Mouse (Mus musculus): ENCODE results near the gene Lsamp.

Gene Lsamp

DNA sequence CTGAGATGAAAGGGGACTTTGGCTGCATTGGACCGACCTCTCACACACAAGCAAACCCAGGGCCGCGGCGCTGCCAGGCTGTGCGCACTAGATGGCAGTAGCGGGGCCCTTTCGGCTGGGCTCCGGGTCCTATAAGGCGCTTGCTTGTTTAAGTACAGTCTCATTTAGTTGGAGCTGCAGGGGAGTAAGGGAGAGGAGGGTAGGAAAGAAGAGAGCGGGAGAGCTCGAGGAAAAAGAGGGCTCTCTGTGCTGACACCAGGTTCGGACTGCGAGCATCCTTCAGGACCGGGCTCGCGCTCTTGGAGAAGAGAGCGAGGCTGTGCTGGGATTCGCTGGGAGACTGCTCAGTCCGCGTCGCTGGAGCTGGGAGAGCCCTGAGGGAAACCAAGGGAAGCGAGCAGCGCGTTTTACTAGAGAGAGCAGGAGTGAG, at the start of gene Lsamp:
Lsamp (plus strand) TSS at position 157 of the 430 bp plus-strand sequence.
- ATAC-seq (ENCODE audit: low TSS enrichment): peak; percentile 93

DNA sequence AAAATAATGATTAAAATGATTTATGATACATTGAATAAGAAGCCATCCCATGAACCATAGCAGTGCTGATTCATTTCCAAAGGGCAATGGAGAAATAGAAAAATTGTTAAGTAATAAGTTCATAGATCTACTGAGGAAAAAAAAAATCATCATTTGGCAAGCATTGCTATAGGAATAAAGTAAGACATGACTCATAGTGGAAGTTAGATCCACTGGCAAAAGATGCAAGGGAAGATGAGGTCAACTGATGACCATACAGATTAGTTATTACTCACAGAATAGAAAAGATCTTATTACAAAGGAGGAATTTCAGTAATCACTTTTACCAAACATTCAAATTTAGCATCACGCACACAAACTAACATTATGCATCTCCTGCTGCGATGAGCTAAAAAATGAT, 26.5 kb upstream of the Lsamp start:
- no peak for ATAC-seq (ENCODE audit: low TSS enrichment)

DNA sequence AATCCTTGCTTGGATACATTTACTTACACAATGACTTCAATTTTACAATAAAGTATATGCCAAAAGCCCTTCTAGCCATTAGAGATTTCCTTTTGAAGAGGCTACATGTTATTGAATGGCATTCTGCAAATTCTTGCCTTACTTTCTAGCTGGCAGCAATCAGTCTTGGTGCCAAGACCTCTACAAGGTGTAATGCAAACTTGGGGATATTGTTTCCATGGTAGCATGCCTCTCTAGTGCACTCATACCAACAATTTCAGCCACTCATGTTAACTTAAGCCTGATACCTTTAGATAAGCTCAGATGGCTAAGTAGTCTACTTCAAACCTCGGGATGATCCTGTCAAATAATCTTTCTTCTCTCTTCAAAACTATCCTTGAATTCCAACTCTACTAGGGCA, 11.4 kb upstream of the Lsamp start:
- ATAC-seq (ENCODE audit: low TSS enrichment): no peak

DNA sequence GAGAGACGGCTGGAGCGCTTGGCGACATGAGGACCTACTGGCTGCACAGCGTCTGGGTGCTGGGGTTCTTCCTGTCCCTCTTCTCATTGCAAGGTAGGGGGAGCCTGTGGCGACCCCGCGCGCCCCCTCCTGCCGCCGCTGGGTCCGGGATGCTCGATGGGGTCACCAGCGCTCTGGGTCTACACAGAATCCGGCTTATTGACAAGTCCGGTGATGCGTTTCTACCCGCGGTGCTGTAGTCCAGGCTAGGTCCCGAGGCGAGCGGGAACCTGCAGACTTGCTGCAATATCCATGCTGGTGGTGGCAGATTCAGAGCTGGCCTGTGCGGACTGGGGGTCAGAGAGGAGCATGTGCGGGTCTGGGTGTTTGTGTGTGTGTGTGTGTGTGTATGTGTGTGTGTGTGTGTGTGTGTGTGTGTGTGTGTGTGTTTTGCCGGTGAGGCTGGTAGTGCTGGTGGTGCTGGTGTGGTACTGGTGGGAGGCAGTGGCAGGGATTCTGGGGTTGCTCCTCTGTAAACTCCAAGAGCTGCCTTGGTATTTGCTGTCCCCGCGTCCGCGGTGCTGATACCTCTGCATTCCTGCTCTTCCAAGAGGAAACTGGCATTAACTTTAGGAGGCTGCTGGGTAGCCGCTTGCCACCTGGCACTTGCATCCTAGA, 602 bp downstream of the Lsamp start:
- ATAC-seq (ENCODE audit: low TSS enrichment): peak; percentile 57

GRCm38 (mm10) chr16:39988466-39988865, 4.3 kb downstream of the Lsamp start:
- no peak for ATAC-seq (ENCODE audit: low TSS enrichment)

DNA sequence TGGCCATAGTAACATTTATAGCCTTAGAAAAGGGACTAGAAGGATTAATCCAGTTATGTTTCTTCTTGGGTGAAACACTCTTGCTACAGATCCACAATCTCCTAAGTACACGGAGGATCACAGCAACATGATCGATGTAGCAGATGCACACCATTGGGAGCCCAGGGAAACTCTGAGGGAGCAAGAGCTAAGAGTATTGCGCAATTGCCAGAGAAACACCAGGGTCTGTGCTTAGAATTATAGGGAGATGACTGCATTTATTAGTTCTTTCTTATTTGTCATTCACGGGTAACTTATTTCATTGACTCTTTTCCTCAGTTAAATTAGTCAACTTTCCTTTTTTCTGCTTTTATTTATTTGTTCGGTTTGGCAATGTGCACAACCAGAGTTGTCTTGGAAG, 10.7 kb downstream of the Lsamp start:
- no peak for ATAC-seq (ENCODE audit: low TSS enrichment)

GRCm38 (mm10) chr16:40008800-40009199, 24.6 kb downstream of the Lsamp start:
- ATAC-seq (ENCODE audit: low TSS enrichment): peak; percentile 41

DNA sequence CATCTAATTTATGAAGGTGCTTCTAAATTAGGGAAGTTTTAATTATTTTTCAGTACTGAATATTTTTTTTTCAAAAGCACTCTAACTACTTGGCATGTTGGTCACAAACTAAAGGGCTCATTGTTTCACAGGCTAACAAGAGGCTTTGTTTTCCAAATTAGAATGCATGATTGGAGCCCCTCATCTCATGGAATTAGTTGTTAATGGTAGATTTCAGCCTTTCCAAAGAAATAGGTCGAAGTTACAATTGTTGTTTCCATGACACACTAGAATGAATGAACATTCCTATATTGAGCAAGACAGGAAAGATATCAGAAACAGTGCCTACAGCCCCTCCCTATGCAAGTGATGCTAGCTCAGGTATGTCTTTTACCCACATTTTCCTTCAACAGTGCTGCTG, 26.9 kb downstream of the Lsamp start:
- ATAC-seq (ENCODE audit: low TSS enrichment): no peak

DNA sequence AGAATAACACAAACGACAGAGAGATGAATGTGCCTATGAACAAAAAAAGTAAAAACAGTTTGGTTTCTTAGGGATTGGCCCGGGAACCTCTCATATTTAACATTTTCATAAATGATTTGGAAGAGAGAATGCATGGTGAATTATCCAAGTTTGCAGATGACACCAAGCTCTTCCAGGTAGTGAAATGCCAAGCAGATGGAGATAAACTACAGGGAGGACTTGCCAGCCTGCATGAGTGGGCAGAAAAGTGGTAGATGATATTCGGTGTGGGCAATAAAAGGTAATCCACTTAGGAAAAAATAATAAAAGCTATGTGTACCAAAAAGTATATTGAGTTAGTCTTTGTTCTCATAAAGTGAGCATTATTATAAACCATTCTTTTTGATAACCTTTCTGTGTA, 38.5 kb downstream of the Lsamp start:
- ATAC-seq (ENCODE audit: low TSS enrichment): peak; percentile 31; the same call in 1 of the 2 replicates

GRCm38 (mm10) chr16:40036719-40037118, 52.6 kb downstream of the Lsamp start:
- no peak for ATAC-seq (ENCODE audit: low TSS enrichment)

DNA sequence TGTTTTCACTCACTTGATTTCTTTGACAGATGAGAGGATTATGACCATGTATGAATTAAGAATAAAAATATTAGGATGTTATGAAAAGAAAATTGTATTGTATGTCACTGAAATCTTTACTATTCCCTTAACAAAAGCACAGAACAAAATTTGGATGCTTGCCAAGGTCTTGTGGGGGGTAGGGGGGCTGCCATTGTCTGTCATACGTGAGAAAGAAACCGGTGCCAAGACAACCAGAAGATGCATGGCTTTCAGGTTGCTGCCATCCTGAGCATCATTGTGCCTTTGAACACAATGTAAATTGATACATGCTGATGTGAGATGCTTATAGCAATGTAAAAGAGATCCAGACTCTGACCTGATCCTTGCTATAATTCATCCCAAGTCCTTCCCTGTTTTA, 75.4 kb downstream of the Lsamp start:
- no peak for ATAC-seq (ENCODE audit: low TSS enrichment)

DNA sequence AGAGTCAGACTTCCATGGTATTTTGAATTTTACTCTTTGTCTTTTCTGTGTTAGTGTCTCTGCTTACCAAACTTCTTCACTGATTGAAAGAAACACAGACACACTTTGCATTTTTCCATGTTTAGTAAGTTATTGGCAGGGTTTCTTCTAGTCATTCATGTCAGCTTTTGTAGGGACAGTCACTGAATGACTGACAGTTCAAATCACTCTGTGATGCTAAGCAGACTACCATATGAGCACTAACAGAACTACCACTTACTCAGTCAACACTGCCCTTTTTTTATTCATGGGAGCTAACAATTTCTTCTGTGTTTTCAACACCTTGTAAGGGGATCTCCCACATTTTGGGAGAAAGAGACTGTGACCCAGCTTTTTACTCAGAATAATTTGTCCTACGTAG, 75.8 kb downstream of the Lsamp start:
- ATAC-seq (ENCODE audit: low TSS enrichment): no peak

DNA sequence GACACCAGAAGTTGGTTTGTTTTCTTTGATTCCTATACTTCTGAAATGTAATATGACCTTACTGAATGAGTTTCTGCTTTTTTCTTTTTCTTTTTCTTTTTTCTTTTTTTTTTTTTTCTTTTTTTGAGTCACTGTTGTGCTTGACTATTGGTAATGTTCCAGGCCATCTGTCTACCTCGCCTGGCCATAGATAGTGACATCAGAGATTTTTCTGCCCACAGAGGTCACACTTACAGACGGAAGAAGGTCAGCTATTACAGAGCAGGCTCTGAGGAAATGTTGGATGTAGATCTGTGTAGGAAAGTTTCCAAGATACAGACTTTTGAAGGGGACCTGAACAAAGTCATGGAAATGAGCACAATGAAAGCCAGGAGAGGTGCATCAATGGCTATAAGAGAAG, 76.3 kb downstream of the Lsamp start:
- ATAC-seq (ENCODE audit: low TSS enrichment): no peak

GRCm38 (mm10) chr16:40075556-40075955, 91.4 kb downstream of the Lsamp start:
- no peak for ATAC-seq (ENCODE audit: low TSS enrichment)

DNA sequence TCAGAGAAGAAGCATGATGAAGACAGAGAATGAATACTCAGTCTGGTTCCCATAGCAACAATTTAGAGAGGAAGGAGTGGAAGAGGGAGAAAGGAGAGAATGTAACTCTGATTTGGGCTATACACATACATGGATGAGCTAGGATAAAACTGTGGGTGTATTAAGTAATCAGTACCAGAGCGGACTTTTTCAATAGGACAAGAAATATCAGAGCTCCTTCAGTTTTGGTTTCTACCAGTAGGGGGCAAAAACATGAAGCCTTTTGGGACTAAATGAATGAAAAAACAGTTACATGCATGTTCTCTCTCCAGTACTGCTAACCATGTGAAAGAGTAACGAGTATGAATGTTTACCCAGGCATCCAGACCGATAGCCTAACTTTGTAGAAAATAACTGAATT, 96.1 kb downstream of the Lsamp start:
- ATAC-seq (ENCODE audit: low TSS enrichment): peak; percentile 78

GRCm38 (mm10) chr16:40104329-40104728, 120.2 kb downstream of the Lsamp start:
- no peak for ATAC-seq (ENCODE audit: low TSS enrichment)

DNA sequence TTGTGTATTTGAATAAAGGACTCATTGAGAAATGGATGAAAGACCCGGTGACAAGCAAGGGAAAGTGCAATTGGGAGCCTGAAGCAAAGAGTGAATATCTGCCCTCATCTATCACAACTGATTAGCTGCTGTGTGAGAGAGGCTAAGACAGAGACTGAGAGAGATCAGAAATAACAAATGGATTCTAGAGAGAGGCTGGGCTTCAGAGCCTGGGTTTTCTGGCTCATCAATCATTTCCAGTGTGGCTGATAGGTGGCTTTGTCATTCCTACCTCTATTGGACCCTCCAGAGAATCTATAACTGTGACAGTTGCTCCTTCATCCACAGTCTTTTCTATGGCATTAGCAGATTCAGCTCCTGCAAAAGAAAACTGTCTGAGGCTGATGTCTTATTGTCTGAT, 198.8 kb downstream of the Lsamp start:
- ATAC-seq (ENCODE audit: low TSS enrichment): no peak

GRCm38 (mm10) chr16:40187987-40188590, 203.9 kb downstream of the Lsamp start:
- ATAC-seq (ENCODE audit: low TSS enrichment): no peak

- ATAC-seq (ENCODE audit: low TSS enrichment): no peak
These were observed 210.2 kb downstream of the Lsamp start for GRCm38 (mm10) chr16:40194401-40194800.

GRCm38 (mm10) chr16:40194839-40195238, 210.7 kb downstream of the Lsamp start:
- ATAC-seq (ENCODE audit: low TSS enrichment): no peak

DNA sequence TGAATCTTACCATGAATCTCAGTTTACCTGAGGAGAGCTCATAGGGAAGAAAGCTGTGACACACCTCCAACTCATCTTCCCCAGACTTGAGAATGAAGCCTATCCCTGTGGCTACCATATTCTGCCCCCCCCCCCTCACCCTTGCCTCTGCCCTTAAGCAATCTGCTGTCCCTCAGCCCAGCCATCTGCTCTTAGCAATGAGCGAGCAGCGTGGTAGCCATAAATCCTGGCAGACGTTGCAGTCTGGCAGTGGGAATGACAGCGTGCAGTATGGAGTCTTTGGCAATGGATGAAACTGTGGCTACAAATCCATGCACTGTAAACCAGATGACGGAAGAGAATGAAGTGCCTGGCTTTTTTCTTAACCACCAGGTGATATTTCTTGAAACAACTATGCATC, 244.5 kb downstream of the Lsamp start:
- no peak for ATAC-seq (ENCODE audit: low TSS enrichment)

DNA sequence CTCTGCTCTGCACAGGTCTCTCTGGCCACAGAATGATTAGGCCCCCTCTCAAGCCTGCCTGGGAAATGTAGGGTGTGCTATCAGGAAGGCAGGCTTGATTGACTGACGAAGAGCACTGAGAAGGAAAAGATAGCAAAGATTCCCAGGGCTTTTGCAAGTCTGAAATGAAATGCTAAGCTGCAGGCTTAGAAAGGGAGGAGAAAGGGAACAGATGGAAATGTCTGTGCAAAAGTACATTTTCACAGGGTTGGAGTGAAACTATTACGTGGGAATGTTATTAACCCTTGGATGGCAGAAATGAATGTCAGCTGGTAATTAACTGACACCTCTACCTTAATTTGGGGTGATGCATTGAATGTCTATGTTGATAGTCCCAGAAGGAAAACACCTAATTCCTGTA, 248.9 kb downstream of the Lsamp start:
- ATAC-seq (ENCODE audit: low TSS enrichment): peak; percentile 76

DNA sequence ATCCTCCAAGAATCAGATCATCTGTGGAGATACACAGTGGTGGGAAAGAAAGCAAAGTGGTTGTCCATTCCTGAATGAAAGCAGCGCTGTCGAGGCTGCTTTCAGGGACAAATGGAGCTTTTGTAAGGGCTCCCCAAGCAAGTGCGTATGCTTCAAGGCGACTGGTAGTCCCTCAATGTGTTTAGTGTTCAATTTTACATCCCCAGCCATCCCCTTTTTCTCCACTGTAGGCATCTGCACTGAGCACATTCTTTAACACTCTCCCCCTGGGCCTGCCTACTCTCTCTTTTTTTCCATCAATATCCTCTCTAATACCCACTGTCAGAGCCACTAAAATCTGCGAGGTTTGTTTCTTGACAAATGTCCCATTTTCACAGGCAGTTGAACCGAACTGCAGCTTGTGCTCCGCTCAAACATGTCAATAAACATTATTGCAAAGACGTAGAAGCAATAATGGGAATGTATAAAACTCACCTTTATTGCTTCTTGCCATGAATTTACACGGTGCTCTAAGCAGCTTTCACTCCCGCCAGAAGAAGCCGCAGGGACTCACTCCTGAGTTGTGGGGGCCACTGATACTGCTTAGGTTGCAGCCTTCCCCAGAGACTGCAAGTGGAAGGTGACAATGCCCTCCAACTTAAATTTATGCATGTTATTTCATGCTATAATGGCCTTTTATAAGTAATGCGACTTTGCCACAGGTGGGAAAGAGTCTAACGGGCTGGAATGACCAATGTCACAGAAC, 250.2 kb downstream of the Lsamp start:
- no peak for ATAC-seq (ENCODE audit: low TSS enrichment)
